Mouse (Mus musculus) layer of hippocampus, adult 2 months (tissue): ENCODE data around the gene Ush1g. TPM values are rescaled to one million over a fixed set of nuclear protein-coding genes. Genes with fewer than 3 reads are reported as not detected.

Source experiments
- DNase-seq, 2 experiments: peaks; one replicate each; pipeline ENCODE4 v3.0.0; 2022; ENCODE audit warnings: low spot score in 2 of 2
- H3K27ac ChIP-seq: fragments of 200-600 bp; 2 replicates; pipeline ENCODE4 v1.8.1; 2022
- H3K4me3 ChIP-seq: fragments of 200-600 bp; 2 replicates; pipeline ENCODE4 v1.8.1; 2022; ENCODE audit warnings: mild to moderate bottlenecking
- CTCF ChIP-seq: fragments of 200-600 bp; conservative IDR thresholded peaks from 2 replicates; pipeline ENCODE4 v1.8.1; 2022; ENCODE audit warnings: antibody characterized with exemption, mild to moderate bottlenecking, moderate library complexity
- total RNA-seq, 2 experiments: library from RNA; stranded (reverse); gene quantifications; 2 replicates each; pipeline ENCODE4 v1.2.3; 2021

Gene Ush1g
- total RNA-seq, 2 experiments from 2014 or later = 0.37 to 0.64 TPM

DNA sequence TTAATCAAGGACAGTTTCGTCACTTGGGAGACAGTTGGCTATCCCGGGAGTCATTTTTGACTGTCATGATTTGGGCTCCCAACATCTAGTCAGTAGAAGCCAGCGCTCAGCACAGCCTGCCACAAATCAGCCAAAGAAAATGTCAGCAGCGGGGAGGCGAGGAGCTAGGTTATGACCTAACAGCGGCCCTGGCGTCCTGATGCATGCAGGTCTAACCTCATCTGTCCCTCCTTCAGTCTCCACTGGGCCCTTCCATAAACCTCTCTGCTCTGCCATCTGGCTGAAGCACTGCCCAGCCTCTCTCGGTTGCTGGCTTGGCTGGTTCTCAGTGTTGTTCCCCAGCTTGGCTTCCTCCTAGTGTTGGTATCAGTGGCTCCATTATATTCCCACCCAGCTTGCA lies 39.5 kb downstream of the Ush1g start:
- H3K27ac ChIP-seq = peak overlapping the region; percentile 87
- DNase-seq = peak in 1 of 2 experiments; percentile 66
- TF ChIP-seq CTCF = no peak; the same call in 1 of the 2 replicates
- H3K4me3 ChIP-seq = no peak overlapping the region

DNA sequence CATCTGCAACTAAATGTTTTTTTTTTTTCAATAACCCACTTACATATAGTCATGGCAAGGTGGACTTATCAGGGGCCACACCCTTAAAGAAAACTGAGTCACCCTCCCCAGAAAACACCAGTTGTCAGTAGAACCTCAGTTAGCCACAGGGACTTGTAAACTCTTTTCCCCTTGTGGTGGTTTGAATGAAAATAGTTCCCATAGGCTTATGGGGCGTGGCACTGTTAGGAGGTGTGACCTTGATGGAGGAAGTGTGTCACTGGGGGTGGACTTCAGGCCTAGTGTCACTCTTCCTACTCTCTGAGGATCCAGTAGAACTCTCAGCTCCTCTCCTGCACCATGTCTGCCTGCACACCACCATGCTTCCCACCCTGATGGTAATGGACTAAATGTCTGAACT lies 42.1 kb downstream of the Ush1g start:
- H3K27ac ChIP-seq = no peak overlapping the region
- no peak for DNase-seq
- H3K4me3 ChIP-seq = no peak overlapping the region
- no peak for TF ChIP-seq CTCF

- H3K27ac ChIP-seq = no peak overlapping the region
- DNase-seq = no peak
- H3K4me3 ChIP-seq = no peak overlapping the region
- TF ChIP-seq CTCF = no peak
Observed at GRCm38 (mm10) chr11:115278176-115278575, 43.7 kb downstream of the Ush1g start.

DNA sequence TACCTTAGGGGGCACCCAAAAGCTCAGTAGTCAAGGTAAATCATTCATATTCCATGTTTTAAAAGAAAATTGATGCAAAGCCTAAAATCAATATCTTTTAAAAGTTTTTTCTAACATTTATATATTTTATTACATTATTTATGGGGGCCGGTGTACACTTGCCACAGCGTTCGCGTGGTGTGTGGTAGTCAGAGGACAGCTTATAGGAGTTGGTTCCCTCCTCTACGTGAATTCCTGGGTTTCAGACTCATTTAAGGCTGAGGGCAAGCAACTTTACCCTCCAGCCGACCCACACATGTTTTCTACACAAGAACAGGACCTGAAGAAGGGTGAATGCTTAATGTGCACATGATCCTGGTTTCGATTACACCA lies 44.3 kb downstream of the Ush1g start:
- Histone ChIP-seq H3K4me3 (peak overlapping the region; percentile 81), H3K27ac (peak overlapping the region; percentile 93)
- DNase-seq = no peak
- TF ChIP-seq CTCF = no peak

- DNase-seq = peak; percentile 96 to 98
- peak; percentile 18; the same call in 1 of the 2 replicates for TF ChIP-seq CTCF
- peak within 1 kb of the TSS; percentile 81 for H3K4me3 ChIP-seq
- peak within 1 kb of the TSS; percentile 93 for H3K27ac ChIP-seq
Observed at GRCm38 (mm10) chr11:115276780-115277603, 44.8 kb downstream of the Ush1g start, which contains the start of gene Fdxr. Gene Fdxr, minus strand, starts transcription at chr11:115277050.

GRCm38 (mm10) chr11:115275954-115276353 lies 45.9 kb downstream of the Ush1g start:
- peak overlapping the region; percentile 81 for H3K4me3 ChIP-seq
- TF ChIP-seq CTCF = no peak
- H3K27ac ChIP-seq = peak overlapping the region; percentile 93; the same call in 1 of the 2 replicates
- no peak for DNase-seq

- no peak overlapping the region; the same call in 1 of the 2 replicates for H3K4me3 ChIP-seq
- no peak for TF ChIP-seq CTCF
- H3K27ac ChIP-seq = no peak overlapping the region
- DNase-seq = no peak
Observed at GRCm38 (mm10) chr11:115275509-115275908, 46.3 kb downstream of the Ush1g start.

GRCm38 (mm10) chr11:115274771-115275170 lies 47.1 kb downstream of the Ush1g start:
- H3K27ac ChIP-seq = no peak overlapping the region
- DNase-seq = no peak
- no peak for TF ChIP-seq CTCF
- no peak overlapping the region for H3K4me3 ChIP-seq

GRCm38 (mm10) chr11:115274178-115274577 lies 47.7 kb downstream of the Ush1g start:
- Histone ChIP-seq H3K27ac (no peak overlapping the region), H3K4me3 (no peak overlapping the region)
- no peak for DNase-seq
- TF ChIP-seq CTCF = no peak

GRCm38 (mm10) chr11:115273735-115274134 lies 48.1 kb downstream of the Ush1g start:
- no peak for DNase-seq
- TF ChIP-seq CTCF = no peak
- Histone ChIP-seq H3K27ac (no peak overlapping the region), H3K4me3 (no peak overlapping the region)

DNA sequence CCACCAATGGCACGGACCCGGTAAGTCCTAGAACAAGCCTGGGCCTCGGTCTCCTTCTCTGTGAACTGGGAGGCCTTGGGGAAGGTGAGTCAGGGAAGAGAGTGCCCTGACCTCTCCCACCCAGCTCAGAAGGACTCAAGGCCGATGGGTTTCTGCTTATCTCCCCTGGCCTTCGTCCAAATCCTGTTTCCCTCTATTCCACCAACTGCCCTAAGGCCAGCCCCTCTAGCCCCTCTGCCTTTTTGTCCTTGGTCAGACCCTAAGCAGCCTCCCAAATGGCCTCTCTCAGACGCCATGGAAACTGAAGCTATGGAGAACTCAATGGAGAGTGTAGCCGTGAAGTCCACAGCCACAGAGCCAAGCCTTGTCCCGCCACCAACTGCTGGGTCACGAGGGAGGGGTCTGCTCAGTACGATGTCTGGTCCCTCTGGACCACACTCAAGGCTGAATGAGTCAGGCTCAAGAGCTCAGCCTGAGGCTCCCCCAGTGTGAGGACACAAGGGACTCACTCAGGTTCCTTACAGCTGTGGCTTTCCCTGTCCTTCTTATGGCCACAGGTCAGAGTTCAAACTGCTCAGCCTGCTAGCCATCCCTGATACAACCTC lies 48.8 kb downstream of the Ush1g start:
- Histone ChIP-seq H3K27ac (no peak overlapping the region), H3K4me3 (no peak overlapping the region)
- DNase-seq = no peak
- TF ChIP-seq CTCF = no peak

- H3K27ac ChIP-seq = no peak overlapping the region
- no peak overlapping the region for H3K4me3 ChIP-seq
- TF ChIP-seq CTCF = no peak
- no peak for DNase-seq
Observed at GRCm38 (mm10) chr11:115271481-115271880, 50.4 kb downstream of the Ush1g start.

- no peak for DNase-seq
- Histone ChIP-seq H3K4me3 (no peak overlapping the region), H3K27ac (no peak overlapping the region)
- no peak for TF ChIP-seq CTCF
Observed at GRCm38 (mm10) chr11:115271052-115271451, 50.8 kb downstream of the Ush1g start.
